Mouse (Mus musculus) erythroblast, embryonic 14.5 days (primary cell): ENCODE measurements around the gene Dlgap4.

Experiments
- GATA1 ChIP-seq: IDR thresholded peaks from 2 replicates; pipeline ENCODE4 v1.6.1; 2012; ENCODE audit warnings: low read length, inconsistent platforms, mixed read lengths
- TAL1 ChIP-seq: IDR thresholded peaks from 3 replicates; pipeline ENCODE4 v1.6.1; 2012; ENCODE audit warnings: low read length, inconsistent platforms, mixed read lengths

- TF ChIP-seq TAL1 (no peak), GATA1 (no peak)
These were observed 8.4 kb upstream of the Dlgap4 start for GRCm38 (mm10) chr2:156605144-156605543.
